Mouse (Mus musculus) testis, adult 2 months (tissue): ENCODE results near the gene Olfr1555-ps1.

ENCODE experiments used
- CTCF ChIP-seq: fragments of 200-500 bp; IDR thresholded peaks from 2 replicates; pipeline ENCODE4 v1.5.1; 2012; ENCODE audit warnings: low read depth, mild to moderate bottlenecking, inconsistent platforms, low read length, moderate library complexity; ENCODE audit not compliant: control insufficient read depth, insufficient read depth, insufficient replicate concordance
- POLR2A ChIP-seq: fragments of 200-500 bp; IDR thresholded peaks from 2 replicates; pipeline ENCODE4 v1.6.1; 2012; ENCODE audit warnings: low read depth, mild to moderate bottlenecking, inconsistent platforms, low read length, moderate library complexity; ENCODE audit not compliant: control insufficient read depth

GRCm38 (mm10) chr19:12134289-12134688, 35.6 kb downstream of the Olfr1555-ps1 start:
- no peak for TF ChIP-seq CTCF
- TF ChIP-seq POLR2A, result no peak
